Mouse (Mus musculus): ENCODE measurements around the gene Lif.

GRCm38 (mm10) chr11:4252886-4253285 lies 4.5 kb upstream of the Lif start:
- no peak for TF ChIP-seq CTCF (IDR thresholded peaks at IDR 0.05; ENCODE audit: insufficient read depth, low read length)
- no peak for TF ChIP-seq POLR2A (IDR thresholded peaks at IDR 0.05; ENCODE audit: borderline replicate concordance, extremely low read depth, low read depth, low read length)
